Mouse (Mus musculus) CD4-positive, CD25-positive, alpha-beta regulatory T cell, adult 2 months (primary cell): ENCODE measurements at regions not wholly inside any gene's neighbourhood (a gene's known extent, or its start where the extent isn't known, plus 50 kb on each side); places are given as distances from the start of the nearest gene placed in this dataset.

Experiments
- DNase-seq: peaks from one replicate; pipeline ENCODE4 v3.0.0-alpha.2; 2012; ENCODE audit warnings: low read depth, low spot score

DNA sequence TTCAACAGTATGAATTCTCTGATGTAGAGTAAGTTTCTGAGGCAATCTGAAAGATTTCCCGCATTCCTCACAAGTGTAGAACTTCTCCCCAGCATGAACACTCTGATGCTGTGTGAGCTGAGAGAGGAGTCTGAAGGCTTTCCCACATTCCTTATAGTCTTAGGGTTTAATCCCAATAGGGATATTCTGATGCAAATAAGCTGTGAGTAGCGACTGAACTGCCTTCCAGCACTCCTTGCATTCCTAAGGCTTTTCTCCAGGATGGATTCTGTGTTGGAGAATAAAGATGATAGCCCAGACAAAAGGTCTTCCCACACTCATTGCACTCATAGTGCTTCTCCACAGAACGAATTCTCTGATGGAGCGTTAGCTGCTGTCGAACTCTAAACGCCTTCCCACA, 152.6 kb upstream of the Api5 start:
- no peak for DNase-seq

GRCm38 (mm10) chr2:94587255-94587654, 149.3 kb upstream of the Api5 start:
- no peak for DNase-seq

DNA sequence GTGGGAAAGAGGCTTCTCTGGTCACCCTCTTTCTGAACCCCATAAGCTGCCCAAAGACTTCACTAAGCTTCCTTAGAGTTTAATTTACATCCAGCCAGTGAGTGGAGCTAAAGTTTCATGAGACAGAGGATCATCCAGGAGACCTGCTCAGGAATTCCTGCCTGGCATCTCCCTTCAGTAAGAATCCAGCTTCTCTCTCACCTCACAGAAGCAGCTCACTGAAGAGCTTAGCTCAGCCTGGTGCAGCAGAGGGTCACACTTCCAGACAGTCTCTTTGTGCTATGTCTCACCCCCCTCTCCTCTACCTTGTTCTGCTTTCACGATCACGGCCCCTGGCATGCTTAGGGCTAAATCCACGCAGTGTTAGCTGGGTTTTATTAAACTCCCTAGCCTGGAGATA, 133.7 kb upstream of the Api5 start:
- no peak for DNase-seq

DNA sequence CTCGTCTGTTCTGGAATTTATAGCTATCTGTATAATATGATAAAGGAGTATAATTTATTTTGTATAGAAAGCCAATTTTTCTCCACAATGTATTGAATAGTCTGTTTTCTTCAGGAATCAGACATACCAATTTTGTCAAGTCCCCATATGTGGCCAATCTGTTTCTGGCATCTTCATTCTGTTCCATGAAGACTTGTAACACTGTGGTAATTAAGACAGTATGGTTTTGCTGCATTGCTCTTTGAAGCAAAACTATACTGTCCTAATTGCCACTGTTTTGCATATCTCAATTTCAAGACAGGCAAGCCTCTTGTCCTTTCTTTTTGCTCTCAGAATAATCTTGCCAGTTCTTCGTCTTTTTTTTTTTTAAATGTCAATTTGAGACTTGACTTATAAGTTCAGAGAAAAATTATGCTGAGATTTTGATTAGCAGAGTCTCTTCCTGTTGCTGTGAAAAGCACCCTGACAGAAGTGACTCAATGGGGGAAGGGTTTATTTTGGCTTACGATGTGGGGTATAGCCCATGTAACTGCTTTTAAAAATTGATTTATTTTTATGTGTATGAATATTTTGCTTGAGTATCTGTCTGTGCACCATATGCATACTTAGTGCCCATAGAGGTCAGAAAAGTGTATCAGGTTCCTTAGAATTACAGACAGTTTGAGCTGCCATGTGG, 103.4 kb upstream of the Api5 start:
- DNase-seq, result no peak

DNA sequence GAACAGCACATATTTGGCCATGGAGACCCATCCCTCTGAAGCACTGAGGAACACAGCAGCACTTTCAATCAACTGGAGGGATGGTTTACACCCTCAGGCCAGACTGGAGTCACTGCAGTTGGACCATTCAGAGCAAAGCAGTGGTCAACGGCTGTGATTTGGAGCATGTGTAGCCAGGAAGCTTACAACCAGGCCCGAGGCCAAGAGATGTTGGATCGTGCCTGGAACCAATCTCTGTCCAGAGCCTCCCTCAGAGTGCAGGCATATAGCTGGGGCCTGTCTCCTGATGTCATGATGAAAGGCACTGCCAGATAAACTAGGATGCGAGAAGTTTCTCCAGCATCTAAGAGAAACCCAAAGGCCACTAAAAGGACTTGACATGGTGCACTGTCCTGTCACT, 98.7 kb upstream of the Api5 start:
- no peak for DNase-seq

GRCm38 (mm10) chr2:94531175-94531574, 93.2 kb upstream of the Api5 start:
- DNase-seq, result no peak

DNA sequence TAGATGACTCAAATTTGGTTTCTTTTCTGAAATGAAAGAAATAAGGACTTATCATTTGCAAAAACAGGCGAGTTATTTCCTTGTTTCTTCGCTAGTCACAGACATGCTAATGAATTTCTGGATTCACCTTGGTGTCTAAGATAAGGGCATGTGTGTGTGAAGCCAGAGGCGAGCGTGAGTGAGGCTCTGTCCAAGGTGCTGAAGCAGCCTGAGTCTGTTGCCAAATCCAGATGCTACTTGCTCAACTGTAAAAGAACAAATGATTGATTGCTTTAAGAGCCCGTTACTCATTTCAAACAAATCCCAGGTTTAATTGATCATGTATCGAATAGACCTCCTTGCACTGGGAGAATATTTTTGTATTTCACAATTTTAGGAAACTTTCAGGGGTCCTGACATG, 86.6 kb upstream of the Api5 start:
- DNase-seq, result peak; percentile 2

DNA sequence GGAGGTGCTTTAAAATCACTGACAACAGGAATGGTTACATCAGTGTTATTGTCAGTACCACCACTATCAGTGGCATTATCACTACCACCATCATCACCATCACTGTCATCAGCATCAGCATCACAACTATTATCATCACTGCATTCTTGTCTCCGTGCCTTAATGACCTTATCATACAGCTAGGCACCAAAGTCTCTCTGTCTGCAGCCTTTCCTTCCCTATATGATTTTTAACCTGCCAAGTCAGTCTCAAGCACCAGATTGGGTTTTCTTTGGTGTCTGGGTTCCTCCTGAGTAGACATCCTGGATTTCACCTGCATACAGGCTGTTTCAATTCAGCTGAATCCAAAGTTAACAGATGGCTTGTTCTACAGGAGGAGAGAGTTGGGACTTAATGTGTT, 78.9 kb upstream of the Api5 start:
- no peak for DNase-seq

DNA sequence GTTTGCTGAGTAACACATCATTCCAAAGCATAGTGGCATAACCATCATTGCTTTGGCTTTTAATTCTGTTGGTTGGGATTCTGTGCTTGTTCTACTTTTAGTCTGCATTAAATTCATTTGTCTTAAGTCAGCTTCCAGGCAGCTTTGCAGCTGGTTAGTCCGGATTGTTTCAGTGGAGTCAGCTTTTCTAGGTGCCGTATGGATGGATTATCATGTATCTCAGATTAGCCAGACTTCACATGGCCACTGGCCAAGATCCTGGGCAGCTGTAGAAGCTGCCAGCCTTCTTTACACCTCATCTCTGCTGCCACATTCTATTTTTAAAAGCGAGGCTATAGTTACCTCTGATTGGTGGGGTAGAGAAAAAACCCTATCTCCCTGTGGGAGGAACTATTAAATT, 74.1 kb upstream of the Api5 start:
- no peak for DNase-seq

DNA sequence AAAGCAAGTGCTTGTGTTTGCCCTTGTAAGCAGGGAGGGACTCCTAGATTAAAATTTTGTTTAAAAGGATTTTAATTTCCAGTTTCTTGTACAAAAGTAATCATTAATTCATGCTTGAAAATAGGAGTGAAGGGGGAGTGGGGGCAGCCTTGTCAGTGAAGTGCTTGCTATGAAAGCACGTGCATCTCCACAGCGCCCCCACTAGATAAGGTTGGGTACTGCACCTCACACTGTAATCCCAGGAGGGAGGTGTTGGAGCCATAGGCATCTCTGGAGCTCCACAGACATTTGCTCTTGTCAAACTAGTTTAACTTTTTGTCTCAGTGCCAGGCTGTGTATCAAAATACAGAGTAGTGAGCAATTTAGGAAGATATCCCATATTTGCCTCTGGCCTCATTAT, 62.7 kb upstream of the Api5 start:
- DNase-seq, result peak; percentile 7

GRCm38 (mm10) chr2:94498516-94498915, 60.6 kb upstream of the Api5 start:
- no peak for DNase-seq
